Mouse (Mus musculus) limb, embryonic 15.5 days (tissue): ENCODE measurements around the gene A530016L24Rik. TPM values are rescaled to one million over a fixed set of nuclear protein-coding genes. Genes with fewer than 3 reads are reported as not detected.

ENCODE experiments used
- polyA plus RNA-seq: library from polyadenylated mRNA; unstranded; fragments of >200 nt; fragmentation: Nextera tagmentation; extraction: Ambion mirVana; gene quantifications from 2 replicates; pipeline ENCODE4 v1.2.1, GENCODE M21; 2015

The A530016L24Rik gene
- polyA plus RNA-seq, 1 experiment from 2014 or later = 0.50 TPM

Other genes starting within 250 kb of the A530016L24Rik start
- gene Tmem179, start 27.3 kb downstream of the A530016L24Rik start, polyA plus RNA-seq = 0.10 and 0.45 TPM in 2 replicates
- gene Inf2, start 99.3 kb downstream of the A530016L24Rik start, polyA plus RNA-seq = 7.4 and 7.6 TPM in 2 replicates
- gene Adssl1, start 130.6 kb downstream of the A530016L24Rik start, polyA plus RNA-seq = 11.6 and 27.2 TPM in 2 replicates
- 195 and 218 TPM in 2 replicates for gene Siva1, start 155.2 kb downstream of the A530016L24Rik start, polyA plus RNA-seq
- 75.1 and 86.0 TPM in 2 replicates for gene Akt1, start 185.4 kb downstream of the A530016L24Rik start, polyA plus RNA-seq
- gene Zbtb42, start 189.4 kb downstream of the A530016L24Rik start, polyA plus RNA-seq = 3.4 and 3.7 TPM in 2 replicates
- gene Cep170b, start 231.0 kb downstream of the A530016L24Rik start, polyA plus RNA-seq = 24.0 and 26.7 TPM in 2 replicates